Mouse (Mus musculus) liver, embryonic 14.5 days (tissue): ENCODE data around the gene Kri1. TPM values are rescaled to one million over a fixed set of nuclear protein-coding genes. Genes with fewer than 3 reads are reported as not detected.

ENCODE experiments used
- ATAC-seq: fragments of 200-750 bp; cut with Nextera tagmentation; 2 replicates; pipeline ENCODE4 v1.8.0; 2017; ENCODE audit warnings: moderate number of reproducible peaks, mild to moderate bottlenecking, moderate library complexity; ENCODE audit not compliant: insufficient read depth
- DNase-seq, 3 experiments: peaks; one replicate each; pipeline ENCODE4 v3.0.0-alpha.2; 2012 to 2013; ENCODE audit warnings: low read depth in 3 of 3, low spot score in 3 of 3
- H3K27ac ChIP-seq: fragments of 300-500 bp; sonication (generic); 2 replicates; pipeline ENCODE4 v1.5.1; 2014; ENCODE audit warnings: moderate library complexity, mild to moderate bottlenecking, control low read depth, inconsistent platforms
- H3K27me3 ChIP-seq: fragments of 300-500 bp; sonication (generic); 2 replicates; pipeline ENCODE4 v1.6.1; 2014; ENCODE audit warnings: mild to moderate bottlenecking, low read length, moderate library complexity; ENCODE audit not compliant: control insufficient read depth, insufficient read depth
- H3K36me3 ChIP-seq: fragments of 300-500 bp; sonication (generic); replicated peaks from 2 replicates; pipeline ENCODE4 v1.6.1; 2014; ENCODE audit warnings: low read depth; ENCODE audit not compliant: control insufficient read depth, insufficient read depth
- H3K4me1 ChIP-seq, 2 experiments: fragments of 200-500 bp in 1 of 2; fragments of 300-500 bp in 1 of 2; sonication (generic) in 1 of 2; replicated peaks; 2 replicates each; pipeline ENCODE4 v1.6.1; 2012 to 2014; ENCODE audit warnings: antibody characterized with exemption in 1 of 2, inconsistent platforms in 1 of 2, low read length in 1 of 2; ENCODE audit not compliant: control insufficient read depth in 2 of 2, insufficient read depth in 2 of 2
- H3K4me2 ChIP-seq: fragments of 300-500 bp; sonication (generic); 2 replicates; pipeline ENCODE4 v1.6.1; 2014; ENCODE audit warnings: low read depth, mild to moderate bottlenecking, control low read depth, moderate library complexity
- H3K4me3 ChIP-seq, 2 experiments: fragments of 200-500 bp in 1 of 2; fragments of 300-500 bp in 1 of 2; sonication (generic) in 1 of 2; 2 replicates each; pipeline ENCODE4 v1.5.1; 2012 to 2014; ENCODE audit warnings: low read depth in 2 of 2, low read length in 2 of 2, mild to moderate bottlenecking in 2 of 2, control low read depth in 1 of 2, inconsistent platforms in 1 of 2, moderate library complexity in 1 of 2; ENCODE audit not compliant: insufficient read depth in 1 of 2
- H3K9ac ChIP-seq: fragments of 300-500 bp; sonication (generic); replicated peaks from 2 replicates; pipeline ENCODE4 v1.6.1; 2014; ENCODE audit warnings: mild to moderate bottlenecking, control low read depth, moderate library complexity
- H3K9me3 ChIP-seq: fragments of 300-500 bp; sonication (generic); 2 replicates; pipeline ENCODE4 v1.6.1; 2016; ENCODE audit warnings: low read length, mixed read lengths; ENCODE audit not compliant: control insufficient read depth
- CTCF ChIP-seq: IDR thresholded peaks from 2 replicates; pipeline ENCODE4 v1.5.1; 2016; ENCODE audit warnings: antibody characterized with exemption, low read depth, control low read depth
- EP300 ChIP-seq: IDR thresholded peaks from 2 replicates; pipeline ENCODE4 v1.6.1; 2016; ENCODE audit warnings: antibody characterized with exemption, low read depth
- WGBS: fragments of 180-500 bp; shearing (Covaris S2); extraction: QIAGEN DNeasy Blood & Tissue Kit; methylation state at CpG from one replicate; pipeline ENCODE4 v1.1.7; 2014; ENCODE audit not compliant: insufficient replicate concordance; 5-methylcytosine and 5-hydroxymethylcytosine counted together
- polyA plus RNA-seq, 2 experiments: library from polyadenylated mRNA; depleted of rRNA in 1 of 2; stranded (reverse) in 1 of 2; unstranded in 1 of 2; fragments of >200 nt; fragmentation: Nextera tagmentation in 1 of 2; extraction: Ambion mirVana in 1 of 2; gene quantifications; 2 replicates each; pipeline versions ENCODE4 v1.2.1 to v1.2.3; 2012 to 2014

Kri1 gene
- polyA plus RNA-seq, 2 experiments, result 3.9 to 21.9 TPM

- H3K4me3 ChIP-seq, result no peak overlapping the region
- H3K4me2 ChIP-seq, result no peak overlapping the region
- no peaks in the 10 kb centered on the region for H3K9me3 ChIP-seq
- no peak overlapping the region for H3K9ac ChIP-seq
- no peaks in the 10 kb centered on the region for H3K27me3 ChIP-seq
- H3K4me1 ChIP-seq, result peaks cover 17 to 19% of the 10 kb centered on the region in 2 experiments
- ATAC-seq (no peak), DNase-seq (no peak)
- no peak overlapping the region for H3K27ac ChIP-seq
- no peak for TF ChIP-seq CTCF
- TF ChIP-seq EP300, result no peak
- WGBS, result 80% methylated on average over 3 of the region's 3 CpGs
- peaks cover 57% of the 10 kb centered on the region for H3K36me3 ChIP-seq
Measured at GRCm38 (mm10) chr9:21283994-21284393, 3.8 kb downstream of the Kri1 start.

GRCm38 (mm10) chr9:21283591-21283990 lies 4.2 kb downstream of the Kri1 start:
- ATAC-seq, result no peak
- Histone ChIP-seq H3K4me3 (no peak overlapping the region), H3K9me3 (no peaks in the 10 kb centered on the region), H3K9ac (no peak overlapping the region), H3K27me3 (no peaks in the 10 kb centered on the region), H3K36me3 (peaks cover 53% of the 10 kb centered on the region), H3K27ac (no peak overlapping the region), H3K4me1 (peaks cover 13 to 15% of the 10 kb centered on the region in 2 experiments), H3K4me2 (no peak overlapping the region)
- DNase-seq, result no peak
- 81% methylated on average over 5 of the region's 5 CpGs for WGBS
- TF ChIP-seq EP300, result no peak
- TF ChIP-seq CTCF, result peak; percentile 43

- H3K4me1 ChIP-seq, result peaks cover 12 to 18% of the 10 kb centered on the region in 2 experiments
- H3K27ac ChIP-seq, result no peak overlapping the region
- no peaks in the 10 kb centered on the region for H3K27me3 ChIP-seq
- no peak for ATAC-seq
- H3K36me3 ChIP-seq, result peaks cover 77% of the 10 kb centered on the region
- no peak overlapping the region for H3K9ac ChIP-seq
- DNase-seq, result no peak
- H3K4me2 ChIP-seq, result no peak overlapping the region
- 89% methylated on average over 5 of the region's 5 CpGs for WGBS
- TF ChIP-seq EP300 (no peak), CTCF (no peak)
- no peaks in the 10 kb centered on the region for H3K9me3 ChIP-seq
- H3K4me3 ChIP-seq, result no peak overlapping the region
Measured at GRCm38 (mm10) chr9:21277776-21278175, 10.0 kb downstream of the Kri1 start.

GRCm38 (mm10) chr9:21276307-21276706 lies 11.5 kb downstream of the Kri1 start:
- 85% methylated on average over 8 of the region's 8 CpGs for WGBS
- Histone ChIP-seq H3K27me3 (no peaks in the 10 kb centered on the region), H3K36me3 (peaks cover 81% of the 10 kb centered on the region), H3K4me3 (no peak overlapping the region), H3K4me2 (no peak overlapping the region), H3K9ac (no peak overlapping the region), H3K27ac (no peak overlapping the region), H3K4me1 (peaks cover 12 to 18% of the 10 kb centered on the region in 2 experiments), H3K9me3 (no peaks in the 10 kb centered on the region)
- DNase-seq (no peak), ATAC-seq (no peak)
- no peak for TF ChIP-seq CTCF
- TF ChIP-seq EP300, result no peak

DNA sequence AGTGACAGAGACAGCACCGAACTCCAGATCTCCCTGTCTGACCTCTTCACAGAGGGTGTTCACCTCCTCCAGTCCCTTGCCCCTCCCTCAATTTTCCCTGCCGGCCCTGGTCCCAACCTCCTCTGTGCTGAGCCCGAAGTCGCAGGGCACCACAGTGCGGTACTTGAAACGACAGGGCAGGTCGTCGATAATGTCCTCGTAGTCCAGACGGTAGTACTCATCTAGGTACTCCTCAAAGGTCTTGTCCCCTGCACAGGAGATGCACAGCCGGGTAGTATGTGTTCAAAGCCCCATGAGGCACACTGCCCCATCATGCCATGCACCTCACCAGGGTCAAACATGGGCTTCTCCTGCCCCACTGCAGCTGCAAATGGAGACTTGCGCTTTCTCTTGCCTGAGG lies 12.0 kb downstream of the Kri1 start:
- Histone ChIP-seq H3K9ac (no peak overlapping the region), H3K27me3 (no peaks in the 10 kb centered on the region), H3K4me2 (no peak overlapping the region), H3K4me3 (no peak overlapping the region), H3K27ac (no peak overlapping the region; the same call in 1 of the 2 replicates), H3K9me3 (no peaks in the 10 kb centered on the region), H3K4me1 (peaks cover 12 to 18% of the 10 kb centered on the region in 2 experiments), H3K36me3 (peaks cover 81% of the 10 kb centered on the region)
- no peak for DNase-seq
- TF ChIP-seq EP300 (no peak), CTCF (no peak)
- 0 out of 2 replicates have a peak, but pooled peaks have one; percentile 2 for ATAC-seq
- 89% methylated on average over 12 of the region's 12 CpGs for WGBS
